9 mouse cellular contexts compared by ENCODE assay signal in the genomic region with DNA sequence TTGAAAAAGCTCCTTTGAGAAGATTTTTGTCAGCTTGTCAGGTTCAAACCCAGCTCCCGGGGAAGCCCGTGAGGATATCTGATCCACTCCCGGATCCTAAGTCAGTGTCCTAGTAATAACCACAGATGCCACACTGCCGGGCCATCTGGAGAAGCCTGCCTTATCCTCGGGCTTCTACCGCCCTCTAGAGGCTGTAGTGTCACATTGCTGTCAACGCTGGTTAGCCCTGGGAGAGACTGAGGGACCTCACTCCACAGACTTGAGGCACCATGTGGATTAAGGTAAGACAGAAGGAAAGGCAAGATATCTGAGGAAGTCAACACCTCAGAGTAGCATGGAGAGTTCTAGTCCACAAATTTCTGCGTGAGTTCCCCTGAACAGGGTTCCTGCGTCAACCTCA.
A peak's percentile ranks its signal among the peaks of the same experiment; 100 is the strongest.
DNase-seq lines count a peak whose midpoint lies in the region; ATAC-seq and TF ChIP-seq lines count a peak whose summit lies in the region.
"Had no signal": no experiment of that assay in that cellular context is flagged by ENCODE, and none has a peak within 500 bp of the region (broad histone marks: within the 10 kb centered on the region; RNA-seq: fewer than 3 reads in every experiment).

No protein-coding gene starts in this region.

- no peak overlapping the region for H3K4me3 ChIP-seq in intestine, postnatal 0 days (ENCODE audit: low read depth, low read length)
- H3K4me3 ChIP-seq in midbrain, embryonic 14.5 days (replicated peaks; ENCODE audit: low read depth, low read length): no peak overlapping the region

- intact Hi-C loops in left cerebral cortex, postnatal 36 days (cut with DNase I): loop anchor here (1.0 to 2.0 kb wide), 3 partner anchors 77 to 579 kb away; a partner anchor contains a TSS

- peak; percentile 79 for ATAC-seq in granulocyte monocyte progenitor cell, adult 5-6 weeks (replicated peaks; ENCODE audit: poor library complexity, severe bottlenecking)
- peak; percentile 27; the same call in 1 of the 2 replicates for ATAC-seq in intestine, postnatal 0 days
- peak; percentile 79; the same call in 1 of the 2 replicates for ATAC-seq in midbrain, embryonic 14.5 days (ENCODE audit: low FRiP score, low TSS enrichment)

- H3K27me3 ChIP-seq in intestine, postnatal 0 days (replicated peaks; ENCODE audit: control insufficient read depth, insufficient read depth, low read length): no peaks in the 10 kb centered on the region; the same call in 1 of the 2 replicates
- no peaks in the 10 kb centered on the region for H3K27me3 ChIP-seq in midbrain, embryonic 14.5 days (ENCODE audit: control insufficient read depth, insufficient read depth, low read length)

- no peaks in the 10 kb centered on the region; the same call in 1 of the 2 replicates for H3K36me3 ChIP-seq in intestine, postnatal 0 days (ENCODE audit: control insufficient read depth, insufficient read depth)
- no peaks in the 10 kb centered on the region for H3K36me3 ChIP-seq in midbrain, embryonic 14.5 days (ENCODE audit: control insufficient read depth, insufficient read depth, low read length)
- H3K36me3 ChIP-seq: G1E had no signal

- H3K9me3 ChIP-seq in intestine, postnatal 0 days (ENCODE audit: control insufficient read depth): no peaks in the 10 kb centered on the region
- H3K9me3 ChIP-seq in midbrain, embryonic 14.5 days (ENCODE audit: control insufficient read depth, low read length): no peaks in the 10 kb centered on the region

- H3K27ac ChIP-seq in intestine, postnatal 0 days (ENCODE audit: low read depth, low read length): no peak overlapping the region
- no peak overlapping the region for H3K27ac ChIP-seq in midbrain, embryonic 14.5 days (replicated peaks; ENCODE audit: low read depth, low read length)

- no peak overlapping the region for H3K4me2 ChIP-seq in intestine, postnatal 0 days (replicated peaks; ENCODE audit: low read depth)
- H3K4me2 ChIP-seq in midbrain, embryonic 14.5 days (ENCODE audit: low read length): no peak overlapping the region

- TF ChIP-seq CTCF in intestine, postnatal 0 days (IDR thresholded peaks at IDR 0.05; ENCODE audit: low read depth): peak; percentile 96

- peak; percentile 43 to 62 for DNase-seq in urinary bladder, adult 18-20 months (ENCODE audit: low spot score in 2 of 2)
- DNase-seq in urinary bladder, adult 2 months (ENCODE audit: low spot score): no peak
- peak; percentile 75 for DNase-seq in embryo, embryonic 11.5 days (ENCODE audit: low read depth, low spot score)
- peak; percentile 78 to 81 for DNase-seq in left cerebral cortex, postnatal 36 days (ENCODE audit: low spot score in 2 of 2)
- DNase-seq in midbrain, embryonic 14.5 days: peak; percentile 96
- DNase-seq in spleen, adult 18-20 months: peak; percentile 48 to 65

- WGBS in intestine, postnatal 0 days: 12% methylated on average over 9 of the region's 9 CpGs
- 15% methylated on average over 9 of the region's 9 CpGs for WGBS in midbrain, embryonic 14.5 days

- no peak overlapping the region for H3K9ac ChIP-seq in intestine, postnatal 0 days (ENCODE audit: low read depth, low read length)
- H3K9ac ChIP-seq in midbrain, embryonic 14.5 days (replicated peaks; ENCODE audit: low read length): no peak overlapping the region

- H3K4me1 ChIP-seq in intestine, postnatal 0 days (replicated peaks; ENCODE audit: control insufficient read depth, insufficient read depth, low read length): no peaks in the 10 kb centered on the region
- no peaks in the 10 kb centered on the region for H3K4me1 ChIP-seq in midbrain, embryonic 14.5 days (ENCODE audit: control insufficient read depth, insufficient read depth, low read length)

Comparison
In these comparisons a context has a peak if more than half of its experiments do, and no peak if none do; other contexts are left out.
1. ATAC-seq: peak in every context shown above with its lines; median percentile 79 in granulocyte monocyte progenitor cell, adult 5-6 weeks; 79 in midbrain, embryonic 14.5 days; 27 in intestine, postnatal 0 days.